Mouse (Mus musculus): ENCODE data around the gene Megf11.

DNA sequence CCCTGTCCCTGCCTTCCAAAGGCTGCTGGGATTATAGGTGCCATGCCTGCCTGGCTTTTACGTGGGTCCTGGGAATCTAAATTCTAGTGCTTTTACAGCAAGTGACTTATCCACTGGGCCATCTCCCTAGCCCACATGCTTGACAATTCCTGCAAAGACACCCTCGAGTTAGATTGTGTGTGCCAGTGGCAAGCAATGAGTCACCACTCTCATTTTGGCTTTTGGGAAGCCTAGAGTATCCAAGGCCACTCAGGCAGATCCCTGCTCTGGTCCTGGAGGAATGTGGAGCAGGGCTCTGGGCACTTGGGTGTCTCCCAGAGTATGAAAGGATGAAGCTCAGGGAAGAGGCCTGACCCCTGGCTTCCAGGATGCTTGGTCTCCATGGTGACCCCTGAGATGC, 143.2 kb downstream of the Megf11 start:
- TF ChIP-seq CTCF (IDR thresholded peaks at IDR 0.05; ENCODE audit: low read depth) = no peak
- no peak for TF ChIP-seq EP300 (IDR thresholded peaks at IDR 0.05; ENCODE audit: low read depth)
